Mouse (Mus musculus) brain, embryonic 14.5 days (tissue): Measurements from ENCODE around the gene Arel1.

Experiments
- CTCF ChIP-seq: fragments of 200-500 bp; IDR thresholded peaks from 2 replicates; pipeline ENCODE4 v1.5.1; 2012; ENCODE audit warnings: inconsistent platforms, mild to moderate bottlenecking, moderate library complexity, borderline replicate concordance; ENCODE audit not compliant: insufficient read depth, insufficient read length; ENCODE audit errors: extremely low read depth
- POLR2A ChIP-seq: fragments of 200-500 bp; IDR thresholded peaks from 2 replicates; pipeline ENCODE4 v1.6.1; 2012; ENCODE audit warnings: mild to moderate bottlenecking, inconsistent platforms, borderline replicate concordance; ENCODE audit not compliant: poor library complexity, insufficient read depth, insufficient read length, severe bottlenecking; ENCODE audit errors: extremely low read depth

GRCm38 (mm10) chr12:84897322-84897721 lies 73.4 kb downstream of the Arel1 start:
- no peak for TF ChIP-seq CTCF
- no peak for TF ChIP-seq POLR2A
